Mouse (Mus musculus) kidney, postnatal 4 days (tissue): ENCODE data around the gene Ankrd50.

Experiments used
- DNase-seq, 2 experiments: peaks; one replicate each; pipeline ENCODE4 v3.0.0; 2021; ENCODE audit warnings: mixed read lengths in 2 of 2

Ankrd50 gene

GRCm38 (mm10) chr3:38463149-38463548 is 21.5 kb downstream of the Ankrd50 start:
- DNase-seq: no peak

GRCm38 (mm10) chr3:38461742-38462141 is 22.9 kb downstream of the Ankrd50 start:
- no peak for DNase-seq

- DNase-seq: no peak
Observed at GRCm38 (mm10) chr3:38460250-38460624, 24.4 kb downstream of the Ankrd50 start.

- no peak for DNase-seq
Observed at GRCm38 (mm10) chr3:38459507-38460249, 25.0 kb downstream of the Ankrd50 start.

- DNase-seq: no peak
Observed at GRCm38 (mm10) chr3:38457041-38457440, 27.6 kb downstream of the Ankrd50 start.

- no peak for DNase-seq
Observed at GRCm38 (mm10) chr3:38452199-38452598, 32.4 kb downstream of the Ankrd50 start.

DNA sequence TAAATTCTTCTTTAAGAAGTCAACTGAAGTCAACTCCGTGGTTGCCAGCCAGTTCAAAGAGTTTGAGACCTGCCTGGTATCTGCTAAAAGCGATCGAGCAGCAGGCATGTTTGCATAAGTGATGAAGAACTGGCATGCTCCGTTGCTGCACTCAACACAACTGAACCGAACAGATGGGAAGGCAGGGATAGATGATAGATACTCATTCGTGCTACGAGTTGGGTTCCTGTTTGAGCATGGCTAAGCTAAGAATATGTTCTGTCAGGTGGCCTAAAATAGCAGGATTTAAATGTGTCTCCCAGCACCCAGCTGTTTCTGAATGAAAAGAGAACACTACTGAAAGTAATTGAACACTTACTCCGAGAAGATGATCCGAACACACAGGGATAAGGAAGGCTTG is 38.1 kb downstream of the Ankrd50 start:
- no peak for DNase-seq

- no peak for DNase-seq
Observed at GRCm38 (mm10) chr3:38443875-38444274, 40.8 kb downstream of the Ankrd50 start.

- DNase-seq: no peak
Observed at GRCm38 (mm10) chr3:38440564-38440991, 44.1 kb downstream of the Ankrd50 start.

DNA sequence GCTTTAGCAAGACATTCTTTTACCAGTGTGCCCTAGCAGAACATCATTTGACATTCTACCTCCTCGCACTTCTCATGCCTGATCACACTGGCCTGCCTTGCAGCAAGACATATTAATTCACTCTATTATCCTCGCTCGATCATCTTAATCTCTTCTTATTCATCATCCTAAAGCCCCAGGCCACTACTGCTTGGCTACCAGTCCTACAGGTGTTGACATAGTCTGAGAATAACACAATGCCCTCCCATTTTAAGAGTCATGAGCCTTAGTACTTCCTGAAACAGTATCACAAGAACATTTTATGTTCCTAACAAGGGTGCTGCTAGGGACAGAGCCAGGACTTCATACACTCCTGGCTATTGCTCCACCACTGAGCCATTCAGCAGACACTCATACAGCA is 48.0 kb downstream of the Ankrd50 start:
- DNase-seq: no peak

- DNase-seq: no peak
Observed at GRCm38 (mm10) chr3:38435828-38436227, 48.8 kb downstream of the Ankrd50 start.

DNA sequence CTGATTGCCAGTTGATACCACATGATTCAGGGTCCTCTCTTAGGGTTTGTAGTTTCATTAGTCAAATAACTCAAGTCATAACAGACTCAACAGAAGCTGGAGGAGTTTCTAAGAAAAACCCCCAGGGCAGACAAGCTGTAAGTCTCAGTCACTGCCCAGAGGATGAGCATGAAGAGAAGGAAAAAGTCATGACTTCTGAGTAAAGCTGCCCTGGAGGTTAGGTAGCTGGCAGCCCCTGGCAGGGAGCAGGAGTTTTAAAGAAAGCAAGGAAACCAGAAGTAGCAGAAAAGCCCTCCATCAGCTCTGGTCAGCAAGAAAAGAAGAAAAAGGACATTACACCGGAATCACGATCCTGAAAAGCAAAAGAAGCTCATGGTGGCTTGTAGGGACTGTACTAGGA is 50.2 kb downstream of the Ankrd50 start:
- no peak for DNase-seq

GRCm38 (mm10) chr3:38433495-38434464 is 50.9 kb downstream of the Ankrd50 start:
- no peak for DNase-seq

DNA sequence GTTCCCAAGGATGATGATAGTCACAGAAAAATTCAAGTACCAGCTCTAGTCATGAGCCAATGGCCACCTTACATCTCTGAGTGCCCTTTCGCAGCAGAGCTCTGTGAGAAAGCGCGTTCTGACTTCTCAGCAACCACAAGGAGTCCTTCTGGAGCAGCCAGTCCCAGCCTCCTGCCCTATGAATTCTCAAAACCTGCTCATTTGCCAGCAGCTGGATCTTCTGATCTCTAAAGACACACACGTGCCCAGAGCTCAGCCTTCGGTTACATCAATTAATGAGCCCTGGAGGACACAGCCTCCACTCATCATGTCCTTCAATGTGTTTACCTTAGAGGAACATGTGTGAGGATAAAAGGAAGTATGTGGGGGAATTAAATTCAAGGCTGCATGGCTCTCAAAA is 53.2 kb downstream of the Ankrd50 start:
- DNase-seq: no peak

DNA sequence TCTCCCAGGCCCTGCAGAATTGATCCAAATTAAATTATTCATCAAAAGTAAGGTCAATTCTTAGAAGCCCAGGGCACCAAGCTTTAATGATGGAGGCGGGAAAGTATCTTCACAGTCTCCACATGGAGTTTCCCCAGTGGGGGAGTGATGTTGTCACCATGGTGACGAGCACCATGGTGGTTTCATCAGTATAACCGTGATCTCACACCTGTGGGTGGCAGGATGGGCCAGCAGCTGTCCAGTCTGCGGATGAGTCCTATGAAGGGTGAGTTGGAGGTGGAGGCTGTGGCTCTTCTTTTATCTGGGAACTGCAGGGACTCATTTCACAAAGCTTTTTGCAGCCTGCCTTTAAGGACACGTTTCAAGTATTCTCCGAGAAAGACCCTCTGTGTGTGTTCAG is 53.6 kb downstream of the Ankrd50 start:
- no peak for DNase-seq

- no peak for DNase-seq
Observed at GRCm38 (mm10) chr3:38427200-38427599, 57.4 kb downstream of the Ankrd50 start.

GRCm38 (mm10) chr3:38423966-38424365 is 60.7 kb downstream of the Ankrd50 start:
- no peak for DNase-seq

DNA sequence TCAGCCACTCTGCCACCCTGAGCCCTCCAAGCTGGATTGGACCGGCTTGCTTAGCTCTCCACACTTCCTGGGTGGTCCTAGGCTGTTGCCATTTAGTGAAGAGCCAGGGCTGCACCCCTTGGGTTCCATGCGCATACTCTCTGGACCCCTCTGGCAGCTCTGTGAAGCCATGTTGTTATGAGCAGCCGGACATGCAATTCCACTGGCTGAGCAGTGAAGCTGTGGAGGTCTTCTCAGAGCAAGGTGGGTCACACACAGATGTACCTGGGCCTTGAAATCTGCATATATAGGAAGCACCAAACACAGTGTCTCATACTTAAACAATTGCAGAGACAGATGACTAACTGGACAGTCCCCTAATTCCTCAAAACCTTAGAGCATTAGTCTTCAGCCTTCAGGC is 64.7 kb downstream of the Ankrd50 start:
- DNase-seq: no peak

DNA sequence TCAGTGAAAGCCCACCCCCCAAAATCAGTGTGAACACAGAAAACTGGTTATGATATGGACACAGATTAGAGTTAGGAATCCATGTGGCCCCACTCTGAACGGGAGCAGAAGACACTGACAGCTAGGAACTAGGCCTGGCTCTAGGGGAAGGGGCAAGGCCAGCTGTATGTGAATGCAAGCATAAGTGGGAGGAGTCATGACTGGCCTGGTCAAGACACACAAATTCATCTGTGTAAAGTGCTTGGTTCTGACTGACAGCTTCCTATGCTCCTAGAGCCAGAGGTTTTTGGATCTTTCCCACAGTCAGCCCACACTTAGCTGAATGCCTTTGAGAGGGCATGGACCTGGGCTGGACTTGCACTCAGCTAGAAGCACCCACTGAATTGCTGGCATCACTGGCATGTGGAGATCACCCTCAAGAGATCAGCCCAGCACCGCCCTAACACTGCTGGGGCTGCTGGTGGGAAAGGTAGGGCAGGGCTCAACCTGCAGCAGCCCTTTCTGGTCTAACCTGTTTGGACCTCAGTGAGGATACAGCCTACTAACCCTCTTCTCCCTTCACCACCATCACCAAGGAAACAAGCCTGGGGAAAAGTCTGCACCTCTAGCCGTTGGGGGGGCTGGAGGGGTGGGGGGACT is 69.2 kb downstream of the Ankrd50 start:
- DNase-seq: no peak
